Mouse (Mus musculus) liver, embryonic 11.5 days (tissue): ENCODE results near the gene Plekha1. TPM values are rescaled to one million over a fixed set of nuclear protein-coding genes. Genes with fewer than 3 reads are reported as not detected.

Experiments used
- microRNA-seq: library from miRNA; unstranded; fragments of <30 nt; microRNA quantifications from one replicate; pipeline ENCODE4, GENCODE M21; 2017; ENCODE audit warnings: borderline number of aligned reads
- polyA plus RNA-seq: library from polyadenylated mRNA; unstranded; fragments of >200 nt; fragmentation: Nextera tagmentation; extraction: Ambion mirVana; gene quantifications from 2 replicates; pipeline ENCODE4 v1.2.1, GENCODE M21; 2014

Gene Plekha1
- polyA plus RNA-seq, 1 experiment from 2014 or later = 20.1 TPM

Small RNA genes within 50 kb of the gene (microRNA-seq; reads per million reads assigned to microRNA genes)
- not detected for gene Mir7061

Other genes with a start within 250 kb of the Plekha1 start
- not detected in 2 replicates for gene Btbd16, start 91.7 kb upstream of the Plekha1 start, polyA plus RNA-seq
- gene Htra1, start 70.4 kb downstream of the Plekha1 start, polyA plus RNA-seq = 1.2 and 3.3 TPM in 2 replicates
- gene Dmbt1, start 166.3 kb downstream of the Plekha1 start, polyA plus RNA-seq = not detected in 2 replicates